Mouse (Mus musculus): ENCODE results near the gene Hist1h3f. TPM values are rescaled to one million over a fixed set of nuclear protein-coding genes. Genes with fewer than 3 reads are reported as not detected.
"Not testable (repeated sequence)": the region's sequence is repeated elsewhere in the genome, so short reads cannot be mapped to it uniquely, and the experiment has no call there.

Hist1h3f gene
- total RNA-seq, 2 experiments from 2014 or later = 3.0 to 4.8 TPM

DNA sequence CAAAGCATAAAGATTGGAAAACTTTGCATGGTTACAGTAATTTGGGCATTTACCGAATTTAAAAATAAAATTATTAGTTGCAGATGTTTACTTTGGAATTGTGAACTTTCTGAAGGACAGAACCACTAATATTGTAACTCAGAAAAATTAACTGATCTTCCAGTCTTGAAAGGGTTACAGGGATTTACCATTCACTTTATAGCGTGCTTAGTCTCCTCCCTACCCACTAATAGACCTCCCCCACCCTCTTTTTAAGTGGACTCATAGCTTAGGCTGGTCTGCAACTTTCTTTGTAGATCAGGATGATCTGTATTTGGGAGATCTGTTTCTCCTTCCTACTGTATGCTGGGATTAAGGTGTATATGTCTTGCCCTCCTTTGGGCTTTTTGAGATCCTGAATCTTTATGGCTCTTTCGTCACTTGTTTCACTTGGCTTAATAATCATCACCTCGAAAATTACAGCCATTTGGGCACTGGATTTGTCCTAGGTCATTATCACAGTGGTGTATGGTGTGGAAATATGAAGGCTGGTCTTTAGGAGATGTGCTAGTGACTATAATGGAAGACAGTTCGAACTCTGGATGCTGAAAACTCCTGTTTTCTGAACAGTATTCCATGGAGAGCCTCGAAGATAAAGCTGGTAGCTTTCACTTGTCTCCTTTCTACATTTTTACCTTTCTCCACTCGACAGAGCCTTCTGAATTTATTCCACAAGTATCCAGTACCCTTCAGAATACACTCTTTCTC is 7.6 kb upstream of the Hist1h3f start:
- DNase-seq (ENCODE audit: low spot score) = no peak

DNA sequence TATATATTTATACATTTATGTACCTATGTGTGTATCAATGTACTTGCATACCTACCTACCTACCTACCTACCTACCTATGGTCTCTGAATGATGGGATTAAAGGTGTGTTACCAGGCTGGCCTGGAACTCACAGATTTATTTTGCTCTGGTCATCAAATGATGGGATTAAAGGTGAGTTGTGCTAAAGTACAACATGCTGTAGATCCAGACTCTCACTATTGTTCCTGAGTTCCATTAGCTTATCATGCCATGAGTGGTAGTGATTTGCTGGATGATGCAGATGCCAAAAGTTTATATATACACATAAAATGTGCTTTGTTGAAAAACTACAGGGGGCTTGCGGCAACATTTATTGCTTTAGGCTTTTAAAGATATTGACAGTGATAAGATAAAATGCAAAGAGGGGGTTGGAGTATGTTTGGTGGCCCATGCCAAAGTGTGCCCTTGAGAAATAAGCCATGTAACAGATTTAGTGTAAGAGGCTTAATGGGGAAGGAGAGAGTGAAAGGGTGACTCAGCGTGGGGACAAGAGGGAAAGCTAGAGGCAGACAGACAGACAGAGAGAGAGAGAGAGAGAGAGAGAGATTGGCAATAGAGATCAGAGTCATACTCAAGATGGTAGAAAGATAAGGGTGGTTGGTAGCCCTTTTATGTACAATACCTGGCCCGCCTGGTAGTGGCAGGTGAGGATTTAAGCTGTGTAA is 6.7 kb upstream of the Hist1h3f start:
- no peak for DNase-seq (ENCODE audit: low spot score)

DNA sequence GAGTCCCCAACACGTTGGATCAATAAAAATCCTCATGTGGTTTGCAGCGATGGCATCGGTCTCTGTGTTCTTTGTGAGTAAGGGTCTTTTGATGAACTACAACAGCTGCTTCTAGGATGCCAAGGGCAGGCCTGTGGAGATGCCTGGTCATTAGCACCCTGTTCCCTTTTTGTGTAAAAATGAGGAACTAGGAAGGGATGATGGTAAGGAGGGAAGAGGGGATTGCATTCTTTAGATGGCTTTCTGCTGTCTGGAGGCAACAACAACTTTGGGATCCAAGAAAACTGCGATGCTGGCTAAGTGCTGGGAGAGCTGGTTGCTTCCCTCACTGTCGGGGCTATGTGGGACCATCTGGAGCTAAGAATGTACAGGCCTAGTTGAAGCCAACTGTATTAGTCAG is 5.6 kb upstream of the Hist1h3f start:
- DNase-seq (ENCODE audit: low spot score) = no peak

DNA sequence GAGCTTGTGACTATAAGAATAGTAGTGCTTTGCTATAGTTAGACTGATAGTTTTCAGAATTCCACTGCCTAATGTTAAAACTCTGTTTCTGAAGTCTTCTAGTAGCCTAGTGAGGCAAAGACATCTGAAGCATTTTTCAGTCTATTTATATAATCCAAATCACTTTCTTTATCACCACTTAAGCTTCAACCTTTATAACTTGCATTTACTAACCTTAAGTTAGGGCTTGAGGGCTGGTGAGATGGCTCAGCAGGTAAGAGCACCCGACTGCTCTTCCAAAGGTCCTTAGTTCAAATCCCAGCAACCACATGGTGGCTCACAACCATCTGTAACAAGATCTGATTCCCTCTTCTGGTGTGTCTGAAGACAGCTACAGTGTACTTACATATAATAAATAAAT is 4.0 kb upstream of the Hist1h3f start:
- not testable (repeated sequence) for DNase-seq (ENCODE audit: low spot score)

- DNase-seq (ENCODE audit: low spot score) = no peak
Observed at GRCm38 (mm10) chr13:23541497-23541896, 2.4 kb upstream of the Hist1h3f start.

GRCm38 (mm10) chr13:23542225-23542980 is 1.4 kb upstream of the Hist1h3f start:
- DNase-seq (ENCODE audit: low spot score) = not testable (repeated sequence)

DNA sequence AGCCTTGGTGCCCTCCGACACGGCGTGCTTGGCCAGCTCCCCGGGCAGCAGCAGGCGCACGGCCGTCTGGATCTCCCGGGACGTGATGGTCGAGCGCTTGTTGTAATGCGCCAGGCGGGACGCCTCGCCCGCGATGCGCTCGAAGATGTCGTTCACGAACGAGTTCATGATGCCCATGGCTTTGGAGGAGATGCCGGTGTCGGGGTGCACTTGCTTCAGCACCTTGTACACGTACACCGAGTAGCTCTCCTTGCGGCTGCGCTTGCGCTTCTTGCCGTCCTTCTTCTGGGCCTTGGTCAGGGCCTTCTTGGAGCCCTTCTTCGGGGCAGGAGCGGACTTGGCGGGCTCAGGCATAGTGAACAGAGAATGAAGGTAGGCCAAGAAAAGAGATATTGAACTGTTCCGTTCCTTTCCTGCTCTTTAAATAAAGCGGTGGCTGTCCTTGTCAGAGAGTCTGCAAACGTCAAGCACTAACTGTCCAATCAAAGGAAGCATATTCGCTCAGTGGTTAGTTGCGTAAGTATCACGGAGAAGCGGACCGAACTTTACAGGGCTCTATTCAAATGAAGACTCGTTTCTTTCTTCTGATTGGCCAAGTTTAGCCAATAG is 749 bp upstream of the Hist1h3f start, which contains the start of gene Hist1h2bh:
TSS of gene Hist1h2bh (minus strand) at position 394 of the 609 bp plus-strand sequence.
- DNase-seq (ENCODE audit: low spot score) = peak; percentile 75

DNA sequence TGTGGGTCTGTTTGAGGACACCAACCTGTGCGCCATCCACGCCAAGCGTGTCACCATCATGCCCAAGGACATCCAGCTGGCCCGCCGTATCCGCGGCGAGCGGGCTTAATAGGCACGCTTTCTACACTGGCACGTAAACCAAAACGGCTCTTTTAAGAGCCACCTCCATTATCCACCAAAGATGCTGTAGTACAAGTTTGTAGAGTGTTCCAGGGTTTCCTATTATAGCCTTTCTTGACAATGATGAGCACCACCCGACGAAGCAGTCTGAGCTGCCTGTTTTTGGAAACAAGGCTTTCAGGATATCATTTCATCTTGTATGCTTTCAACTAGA is 902 bp downstream of the Hist1h3f start:
- DNase-seq (ENCODE audit: low spot score) = not testable (repeated sequence)

DNA sequence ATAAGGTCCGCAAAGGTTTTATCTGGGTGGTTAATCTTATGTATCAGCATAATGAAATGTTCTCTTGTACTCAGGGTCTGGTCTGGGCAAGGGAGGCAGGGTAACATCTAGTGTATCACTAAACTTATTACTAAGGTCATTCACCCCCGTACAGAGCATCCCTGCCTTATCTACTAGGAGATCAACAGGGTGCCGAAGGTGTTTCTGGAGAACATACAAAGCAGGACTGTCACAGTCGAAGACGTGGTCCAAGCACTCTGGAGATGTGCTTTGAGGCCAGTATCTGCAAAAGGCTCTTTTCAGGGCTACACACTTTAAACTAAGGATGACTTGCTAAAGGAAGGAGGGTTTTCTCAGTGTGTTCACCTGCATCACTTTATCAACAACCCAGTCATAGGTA is 2.8 kb downstream of the Hist1h3f start:
- DNase-seq (ENCODE audit: low spot score) = no peak

DNA sequence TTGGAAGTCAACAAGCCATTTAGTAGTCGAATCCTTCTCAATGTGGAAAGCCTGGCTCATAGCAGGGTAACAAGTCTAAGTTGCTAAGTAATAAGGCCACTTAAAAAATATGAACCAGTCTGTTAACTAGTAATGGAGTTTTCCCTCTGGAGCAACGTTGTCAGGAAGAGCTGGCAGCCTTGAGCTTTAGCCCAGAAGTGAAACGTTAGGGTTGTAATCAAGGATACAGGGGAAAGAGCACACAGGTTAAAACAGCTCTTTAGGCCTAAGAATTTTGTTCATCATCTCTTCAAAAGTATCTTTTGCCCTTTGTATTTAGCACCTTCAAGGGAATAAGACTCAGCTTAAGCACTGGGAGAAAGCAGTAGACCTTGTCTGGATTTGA is 6.9 kb downstream of the Hist1h3f start:
- no peak for DNase-seq (ENCODE audit: low spot score)

DNA sequence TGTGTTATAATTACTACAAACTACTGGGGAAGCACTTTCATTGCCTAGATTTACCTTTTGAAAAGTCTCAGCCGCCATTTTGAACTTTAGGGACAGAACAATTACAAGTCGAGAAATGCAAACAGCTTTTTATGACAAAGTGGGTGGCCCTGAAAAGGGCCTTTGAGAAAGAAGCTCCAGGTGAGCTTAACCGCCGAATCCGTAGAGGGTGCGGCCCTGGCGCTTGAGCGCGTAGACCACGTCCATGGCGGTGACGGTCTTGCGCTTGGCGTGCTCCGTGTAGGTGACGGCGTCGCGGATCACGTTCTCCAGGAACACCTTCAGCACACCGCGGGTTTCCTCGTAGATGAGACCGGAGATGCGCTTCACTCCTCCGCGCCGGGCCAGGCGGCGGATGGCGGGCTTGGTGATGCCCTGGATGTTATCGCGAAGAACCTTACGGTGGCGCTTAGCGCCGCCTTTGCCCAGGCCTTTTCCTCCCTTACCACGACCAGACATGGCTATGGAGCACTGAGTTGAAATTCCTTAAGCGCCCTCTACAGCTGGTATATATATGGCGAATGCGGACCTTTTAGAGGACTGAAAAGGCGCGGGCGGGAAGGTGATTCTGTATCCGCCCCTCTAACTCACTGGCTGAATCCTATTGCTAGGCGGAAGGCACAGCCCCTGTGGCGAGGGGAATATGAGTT is 7.4 kb downstream of the Hist1h3f start, which contains the start of gene Hist1h4f:
TSS of gene Hist1h4f (minus strand) at position 503 of the 689 bp plus-strand sequence.
- peak; percentile 78 for DNase-seq (ENCODE audit: low spot score)

DNA sequence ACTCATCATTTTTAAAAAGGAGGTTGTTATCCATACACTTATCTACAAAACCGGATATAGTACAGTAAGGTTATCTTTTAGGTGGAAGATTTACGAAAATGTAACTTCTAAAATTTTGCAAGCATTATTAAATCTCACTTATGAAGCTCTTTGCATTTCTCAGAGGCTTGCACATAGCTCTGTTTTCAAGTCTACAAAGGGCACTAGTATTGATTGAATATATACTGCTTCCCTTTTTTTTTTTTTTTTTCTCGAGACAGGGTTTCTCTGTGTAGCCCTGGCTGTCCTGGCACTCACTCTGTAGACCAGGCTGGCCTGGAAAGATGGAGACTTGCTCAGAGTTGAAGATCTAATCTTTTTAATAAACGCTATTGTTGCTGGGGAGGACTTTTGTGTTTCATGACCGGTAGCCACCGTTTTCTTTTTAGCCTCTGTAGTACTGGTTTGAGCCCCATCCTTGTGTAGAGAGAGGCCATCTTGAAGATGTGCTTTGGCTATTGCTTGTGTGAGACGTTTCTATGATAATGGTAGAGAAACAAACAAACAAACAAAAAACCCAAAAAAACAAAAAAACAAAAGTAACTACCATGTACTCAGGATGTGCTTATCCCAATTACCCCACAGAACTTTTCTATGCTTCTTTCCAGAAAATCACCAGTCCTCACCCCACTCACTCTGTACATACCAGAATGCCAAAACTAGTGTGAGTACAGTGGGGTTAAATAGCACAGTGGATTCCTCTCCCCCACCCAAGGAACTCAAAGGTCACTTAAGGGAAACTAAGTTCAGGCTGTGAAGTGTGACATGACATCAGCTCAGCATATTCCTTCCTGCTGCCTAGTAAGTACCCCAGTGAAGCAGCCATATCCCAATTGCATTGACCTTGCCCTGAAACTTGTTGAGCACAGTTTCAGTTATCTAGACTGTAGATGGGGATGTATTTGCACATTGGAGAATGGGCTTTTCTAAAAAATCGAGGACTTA is 8.4 kb downstream of the Hist1h3f start:
- DNase-seq (ENCODE audit: low spot score) = no peak

DNA sequence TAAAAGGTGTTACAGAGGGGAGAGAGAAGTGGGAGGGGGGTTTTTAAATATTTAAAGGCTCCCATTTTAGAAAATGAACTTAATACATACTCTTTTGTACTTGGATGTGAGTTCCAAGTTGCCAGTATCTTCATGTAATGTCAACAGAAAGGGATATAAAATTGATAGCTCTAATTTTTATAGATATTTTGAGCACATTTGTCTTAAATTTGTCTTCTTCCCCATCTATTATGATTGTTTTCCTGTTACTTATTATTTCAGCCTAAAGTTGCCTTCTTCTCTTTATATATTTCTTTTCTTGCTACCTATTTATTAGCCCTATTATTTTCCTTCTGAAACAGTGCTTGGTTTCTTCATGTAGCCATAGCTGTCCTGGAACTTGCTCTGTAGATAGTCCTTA is 9.1 kb downstream of the Hist1h3f start, which contains the start of gene Hist1h1d:
TSS of gene Hist1h1d (plus strand) at position 301 of the 400 bp plus-strand sequence.
- DNase-seq (ENCODE audit: low spot score) = no peak

DNA sequence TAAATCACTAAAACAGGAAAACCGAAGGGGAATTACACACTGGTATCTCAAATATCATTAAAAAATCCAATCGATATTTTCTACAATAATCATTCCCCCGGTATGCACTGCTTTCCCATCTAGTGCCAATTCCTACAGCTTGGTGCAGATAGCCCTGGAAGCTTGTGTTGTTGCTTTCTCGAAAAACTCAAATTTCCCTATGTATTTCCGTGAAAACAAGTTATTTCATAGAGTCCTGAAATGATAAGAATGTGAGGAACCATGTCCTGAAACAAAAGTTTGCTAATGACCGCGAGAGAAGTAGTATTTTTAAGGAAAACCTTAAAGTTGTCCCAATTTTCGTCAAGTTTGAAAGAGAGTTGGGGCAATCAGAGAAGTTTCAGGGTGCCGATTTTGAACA is 10.5 kb downstream of the Hist1h3f start:
- DNase-seq (ENCODE audit: low spot score) = no peak

- peak; percentile 50 for DNase-seq (ENCODE audit: low spot score)
Observed at GRCm38 (mm10) chr13:23554925-23555838, 11.3 kb downstream of the Hist1h3f start.

GRCm38 (mm10) chr13:23555839-23556416 is 12.1 kb downstream of the Hist1h3f start:
- peak; percentile 62 for DNase-seq (ENCODE audit: low spot score)

DNA sequence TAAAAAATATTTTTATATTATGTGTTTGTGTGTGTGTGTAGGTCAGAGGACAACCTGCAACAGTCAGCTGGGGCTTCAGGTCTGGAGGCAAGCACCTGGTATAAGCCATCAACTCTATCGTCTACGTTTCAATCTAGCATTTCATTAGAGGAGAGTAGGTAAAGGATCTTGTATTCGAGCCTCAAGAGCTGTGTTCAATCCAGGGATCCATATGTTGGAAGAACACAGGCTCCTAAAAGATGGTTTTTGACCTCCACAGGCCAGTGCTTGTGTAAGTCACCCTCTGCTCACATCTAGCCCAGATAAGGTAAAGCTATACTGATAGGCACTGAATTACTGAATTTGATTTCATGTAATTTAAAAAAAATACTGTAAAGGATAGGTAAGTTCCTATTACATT is 13.1 kb downstream of the Hist1h3f start:
- DNase-seq (ENCODE audit: low spot score) = no peak

DNA sequence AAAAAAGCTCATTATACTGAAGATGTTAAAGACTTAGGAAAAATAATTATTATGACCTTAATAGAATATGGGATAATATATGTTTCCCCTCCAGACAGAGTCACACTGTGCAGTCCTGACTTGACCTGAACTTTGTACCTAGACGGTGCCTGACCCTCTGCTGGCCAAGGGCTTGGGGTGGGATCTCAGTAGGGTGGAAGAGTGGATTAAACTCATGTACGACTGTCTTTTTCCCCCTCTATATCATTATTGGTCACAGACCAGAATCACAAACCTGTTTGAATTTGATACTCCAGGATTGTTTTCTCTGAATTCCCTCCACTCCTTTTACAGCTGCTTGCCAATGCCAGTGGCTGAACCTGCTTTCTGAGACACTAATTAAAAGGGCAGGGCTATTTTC is 16.8 kb downstream of the Hist1h3f start:
- DNase-seq (ENCODE audit: low spot score) = not testable (repeated sequence)

Data from gastrocnemius, adult 18-20 months (tissue).